7 mouse cellular contexts compared by ENCODE assay signal in the genomic region with DNA sequence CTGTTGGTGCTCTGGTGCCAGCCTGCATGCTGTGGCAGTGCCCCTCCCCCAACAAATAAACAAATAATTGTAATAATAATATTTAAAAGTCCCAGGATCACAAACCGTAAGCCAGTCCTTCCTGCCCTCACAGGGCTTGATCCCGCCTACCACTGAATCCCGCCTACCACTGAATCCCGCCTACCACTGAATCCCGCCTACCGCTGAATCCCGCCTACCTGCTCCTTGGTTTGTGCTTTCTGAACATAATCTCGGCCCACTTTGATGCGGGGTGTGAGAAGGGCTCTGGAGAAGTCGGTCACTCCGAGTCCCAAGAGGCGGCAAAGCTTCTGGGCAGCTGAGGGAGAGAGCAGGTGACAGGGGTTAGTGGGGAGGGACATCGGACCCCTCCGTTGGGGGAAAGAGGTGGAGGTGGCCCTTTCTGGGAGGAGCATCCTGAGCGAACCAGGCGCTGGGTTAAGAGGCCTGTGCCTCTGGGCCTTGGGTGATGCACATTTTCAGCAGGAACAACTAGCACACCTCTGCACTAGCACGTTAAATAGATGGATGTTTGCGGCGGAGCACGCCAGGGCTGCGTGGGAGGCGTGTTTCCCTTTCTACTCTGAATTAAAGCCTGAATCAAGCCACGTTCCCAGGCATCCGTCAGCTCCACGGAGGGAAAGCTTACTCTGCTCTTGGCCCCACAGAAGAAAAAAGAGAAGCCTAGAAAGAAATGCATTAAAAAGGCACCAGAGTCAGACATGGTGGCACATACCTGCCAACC. TPM values are rescaled to one million over a fixed set of nuclear protein-coding genes. Genes with fewer than 3 reads are reported as not detected.
DNase-seq lines count a peak whose midpoint lies in the region; ATAC-seq lines count a peak whose summit lies in the region.

No protein-coding gene starts in this region.

- H3K36me3 ChIP-seq in megakaryocyte, embryonic 14.5 days (replicated peaks; ENCODE audit: low read length) = no peaks in the 10 kb centered on the region
- no peaks in the 10 kb centered on the region for H3K36me3 ChIP-seq in stomach, embryonic 14.5 days (ENCODE audit: control insufficient read depth, insufficient read depth, low read length)

- H3K27me3 ChIP-seq in megakaryocyte, embryonic 14.5 days (replicated peaks) = peaks cover 83% of the 10 kb centered on the region
- H3K27me3 ChIP-seq in stomach, embryonic 14.5 days (ENCODE audit: control insufficient read depth, insufficient read depth, low read length) = peaks cover 18% of the 10 kb centered on the region; the same call in 1 of the 2 replicates

- H3K4me2 ChIP-seq in stomach, embryonic 14.5 days (replicated peaks; ENCODE audit: low read depth, low read length) = peak overlapping the region; percentile 19

- no peak for ATAC-seq in megakaryocyte, adult 5-6 weeks (ENCODE audit: poor library complexity, severe bottlenecking)
- ATAC-seq in stomach, embryonic 14.5 days (ENCODE audit: insufficient number of reproducible peaks, insufficient read depth, low FRiP score, low read depth) = no peak

- peak; percentile 38 to 81 for DNase-seq in frontal cortex, adult 2 months (ENCODE audit: extremely low spot score in 1 of 2, low spot score in 1 of 2)
- peak; percentile 50 to 54 for DNase-seq in left cerebral cortex, postnatal 36 days (ENCODE audit: low spot score in 2 of 2)
- no peak for DNase-seq in cerebellum, postnatal 4 days (ENCODE audit: low spot score in 2 of 2)
- no peak for DNase-seq in gastrocnemius, postnatal 14 days

- H3K4me1 ChIP-seq in megakaryocyte, embryonic 14.5 days = peaks cover 14% of the 10 kb centered on the region; the same call in 1 of the 2 replicates
- H3K4me1 ChIP-seq in stomach, embryonic 14.5 days (ENCODE audit: control insufficient read depth, insufficient read depth, low read length) = no peaks in the 10 kb centered on the region

- intact Hi-C loops in left cerebral cortex, postnatal 36 days (cut with DNase I) = loop anchor here (5.0 kb wide), 1 partner anchor 54 kb away; no protein-coding TSS in a partner anchor
- intact Hi-C loops in gastrocnemius, postnatal 14 days (cut with DNase I; ENCODE audit: low total_unique reads) = no loop called here

- no peak overlapping the region for H3K27ac ChIP-seq in stomach, embryonic 14.5 days (ENCODE audit: low read length)

- no peak overlapping the region for H3K9ac ChIP-seq in stomach, embryonic 14.5 days (replicated peaks; ENCODE audit: low read depth, low read length)

- peak overlapping the region; percentile 42 for H3K4me3 ChIP-seq in megakaryocyte, embryonic 14.5 days (replicated peaks)
- H3K4me3 ChIP-seq in stomach, embryonic 14.5 days (ENCODE audit: low read depth, low read length) = 0 out of 2 replicates have a peak overlapping the region, but pooled peaks have one; percentile 1

- WGBS in stomach, embryonic 14.5 days = 16% methylated on average over 25 of the region's 25 CpGs

- 0 out of 2 replicates have a peak, but pooled peaks cover 4% of the 10 kb centered on the region for H3K9me3 ChIP-seq in megakaryocyte, embryonic 14.5 days
- H3K9me3 ChIP-seq in stomach, embryonic 14.5 days (ENCODE audit: control insufficient read depth, low read depth, low read length) = no peaks in the 10 kb centered on the region

RNA-seq across cellular contexts. Expression of a gene that starts 29.6 kb away (rescaled TPM):
- 0.02 TPM in 1 of 2 replicates, not detected in the other for polyA plus RNA-seq in megakaryocyte, embryonic 14.5 days (2012; ENCODE audit: insufficient read depth, low replicate concordance)
- not detected in 2 replicates for total RNA-seq in megakaryocyte, adult 5-6 weeks (2015)
- total RNA-seq in megakaryocyte, adult 5-6 weeks (2017) = not detected in 2 replicates
- polyA plus RNA-seq in frontal cortex, adult 2 months (2012; rRNA removed) = 17.5 and 18.6 TPM in 2 replicates
- total RNA-seq in left cerebral cortex, postnatal 36 days (2021) = 10 to 100 TPM; 17.7 to 20.6 TPM
- 14.0 and 15.8 TPM in 2 replicates for polyA plus RNA-seq in stomach, embryonic 14.5 days (2014; fragmentation: Nextera tagmentation; extraction: Ambion mirVana)
- 10 to 100 TPM; 20.6 to 24.4 TPM for total RNA-seq in gastrocnemius, postnatal 14 days (2021)

RNA-seq across cellular contexts. Expression of a gene that starts 50.6 kb away (rescaled TPM):
- 1.8 and 4.0 TPM in 2 replicates for polyA plus RNA-seq in megakaryocyte, embryonic 14.5 days (2012; ENCODE audit: insufficient read depth, low replicate concordance)
- 0.41 and 0.67 TPM in 2 replicates for total RNA-seq in megakaryocyte, adult 5-6 weeks (2015)
- not detected in 2 replicates for total RNA-seq in megakaryocyte, adult 5-6 weeks (2017)
- 47.9 and 49.9 TPM in 2 replicates for polyA plus RNA-seq in frontal cortex, adult 2 months (2012; rRNA removed)
- 100 to 1,000 TPM in 1 of 2 experiments, 10 to 100 TPM in 1; 97.6 to 107 TPM for total RNA-seq in left cerebral cortex, postnatal 36 days (2021)
- 0.39 and 0.57 TPM in 2 replicates for polyA plus RNA-seq in stomach, embryonic 14.5 days (2014; fragmentation: Nextera tagmentation; extraction: Ambion mirVana)
- total RNA-seq in gastrocnemius, postnatal 14 days (2021) = 1 to 10 TPM; 2.9 to 3.1 TPM

Comparison
In these comparisons a context has a peak if more than half of its experiments do, and no peak if none do; other contexts are left out.
1. DNase-seq: peak in frontal cortex, adult 2 months (2 of 2) and left cerebral cortex, postnatal 36 days (2 of 2); none in cerebellum, postnatal 4 days (0 of 2) and gastrocnemius, postnatal 14 days (single experiment).
2. RNA of a gene that starts 29.6 kb away (total RNA-seq): 20.6 to 24.4 TPM in gastrocnemius, postnatal 14 days and 17.7 to 20.6 TPM in left cerebral cortex, postnatal 36 days; not detected in megakaryocyte, adult 5-6 weeks; every median in the first group is over 10 times any median in the second.
3. RNA of a gene that starts 50.6 kb away (total RNA-seq): 97.6 to 107 TPM in left cerebral cortex, postnatal 36 days; 2.9 to 3.1 TPM in gastrocnemius, postnatal 14 days and 0.41 to 0.67 TPM in megakaryocyte, adult 5-6 weeks; every median in the first group is over 10 times any median in the second.